Mouse (Mus musculus) ES-Bruce4 (cell line): Measurements from ENCODE around the gene Brd4.

Experiments used
- CTCF ChIP-seq: IDR thresholded peaks from one replicate; pipeline ENCODE4 v1.8.1; 2011; ENCODE audit warnings: low read depth, low read length
- POLR2A ChIP-seq: IDR thresholded peaks from one replicate; pipeline ENCODE4 v1.8.1; 2011; ENCODE audit warnings: low read length; ENCODE audit not compliant: insufficient read depth

- TF ChIP-seq CTCF = no peak
- no peak for TF ChIP-seq POLR2A
These were observed 2.8 kb downstream of the Brd4 start for GRCm38 (mm10) chr17:32281611-32282310.
